Mouse (Mus musculus): ENCODE measurements around the gene Hacl1.

DNA sequence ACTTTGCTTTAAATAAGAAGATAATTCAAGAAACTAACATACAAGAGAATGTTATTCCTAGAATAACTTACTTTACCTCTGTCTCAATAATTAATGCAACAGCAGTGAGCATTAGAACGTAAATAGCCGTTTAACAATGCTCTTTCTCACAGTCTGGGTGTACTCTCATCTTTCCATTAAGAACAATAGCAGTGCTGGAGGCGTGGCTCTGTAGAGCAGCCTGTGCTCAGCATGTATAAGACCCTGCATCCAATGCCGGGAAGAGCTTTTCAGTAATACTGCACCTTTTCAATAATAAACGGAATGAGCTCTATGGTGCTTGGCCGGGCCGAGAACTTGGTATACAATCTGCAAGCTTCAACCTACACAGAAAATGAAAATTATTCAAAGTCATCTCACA, 10.4 kb downstream of the Hacl1 start:
- TF ChIP-seq CTCF (IDR thresholded peaks at IDR 0.05; ENCODE audit: low read depth, low read length) (no peak), POLR2A (IDR thresholded peaks at IDR 0.05; ENCODE audit: extremely low read depth, insufficient read depth, low read length) (no peak)

All from liver, adult 2 months (tissue).